Mouse (Mus musculus): ENCODE data around the gene Chrnd. TPM values are rescaled to one million over a fixed set of nuclear protein-coding genes. Genes with fewer than 3 reads are reported as not detected.
A peak's percentile ranks its signal among the peaks of the same experiment; 100 is the strongest.

Gene Chrnd
- polyA plus RNA-seq, 1 experiment from 2014 or later = not detected

DNA sequence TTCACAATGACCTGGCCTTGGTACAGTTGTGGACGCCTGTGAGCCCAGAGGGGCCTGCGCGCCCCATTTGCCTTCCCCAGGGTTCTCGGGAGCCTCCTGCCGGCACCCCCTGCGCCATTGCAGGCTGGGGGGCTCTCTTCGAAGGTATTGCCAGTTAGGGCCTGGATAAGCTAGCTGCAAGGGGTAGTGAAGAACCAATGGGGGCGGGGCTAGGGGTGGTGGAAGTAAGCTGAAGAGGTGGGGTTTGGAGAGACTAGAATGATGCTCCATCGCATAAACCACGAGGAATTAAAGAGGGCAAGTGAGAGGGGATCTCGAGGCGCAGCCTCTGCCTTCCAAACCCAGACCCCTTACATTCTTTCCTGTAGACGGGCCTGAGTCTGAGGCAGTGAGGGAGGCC lies 4.9 kb upstream of the Chrnd start:
- Histone ChIP-seq H3K4me3 (no peak overlapping the region), H3K27me3 (replicated peaks) (peaks cover 98% of the 10 kb centered on the region), H3K9me3 (no peaks in the 10 kb centered on the region), H3K4me1 (peaks cover 13% of the 10 kb centered on the region), H3K4me2 (no peak overlapping the region), H3K36me3 (no peaks in the 10 kb centered on the region), H3K27ac (replicated peaks) (no peak overlapping the region), H3K9ac (no peak overlapping the region)
- no peak for ATAC-seq (ENCODE audit: extremely low read depth, insufficient number of reproducible peaks, low FRiP score, low TSS enrichment)
- 12% methylated on average over 13 of the region's 13 CpGs for WGBS

DNA sequence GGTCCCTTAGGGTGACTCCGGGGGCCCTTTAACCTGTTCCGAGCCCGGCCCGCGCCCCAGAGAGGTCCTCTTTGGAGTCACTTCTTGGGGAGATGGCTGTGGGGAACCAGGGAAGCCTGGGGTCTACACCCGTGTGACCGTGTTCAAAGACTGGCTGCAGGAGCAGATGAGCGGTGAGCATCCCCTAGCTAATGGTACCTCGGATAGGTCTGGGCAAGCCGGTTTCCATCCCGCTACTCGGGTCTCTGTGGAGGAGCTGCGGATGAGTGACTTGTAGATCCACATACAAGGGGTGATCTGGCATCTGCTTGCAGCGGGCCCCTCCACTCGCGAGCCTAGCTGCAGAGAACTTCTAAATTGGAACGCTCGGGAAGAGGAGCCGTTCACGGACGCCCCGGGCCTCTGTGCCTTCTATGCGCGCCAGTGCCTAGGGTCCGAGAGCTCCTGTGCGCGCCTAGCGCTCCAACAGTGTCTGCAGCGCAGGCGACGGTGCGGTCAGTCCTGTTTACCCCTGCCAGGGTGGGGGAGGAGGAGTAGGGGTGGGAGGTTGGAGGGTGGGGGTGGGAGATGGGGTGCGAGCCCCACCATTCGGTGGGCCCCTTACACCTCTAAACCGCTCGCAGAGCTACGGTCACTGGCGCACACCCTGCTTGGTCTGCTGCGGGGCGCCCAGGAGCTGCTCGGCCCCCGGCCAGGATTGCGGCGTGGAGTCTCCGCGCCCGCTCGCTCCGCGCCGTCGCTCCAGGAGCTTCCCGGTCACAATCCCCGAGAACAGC lies 4.0 kb upstream of the Chrnd start:
- H3K27ac ChIP-seq (replicated peaks) = no peak overlapping the region
- peaks cover 98% of the 10 kb centered on the region for H3K27me3 ChIP-seq (replicated peaks)
- WGBS = 2% methylated on average over 54 of the region's 54 CpGs
- peaks cover 13% of the 10 kb centered on the region for H3K4me1 ChIP-seq
- no peaks in the 10 kb centered on the region for H3K9me3 ChIP-seq
- ATAC-seq (ENCODE audit: extremely low read depth, insufficient number of reproducible peaks, low FRiP score, low TSS enrichment) = no peak
- peak overlapping the region; percentile 60 for H3K4me3 ChIP-seq
- H3K36me3 ChIP-seq = no peaks in the 10 kb centered on the region
- peak overlapping the region; percentile 78 for H3K9ac ChIP-seq
- peak overlapping the region; percentile 91 for H3K4me2 ChIP-seq

- no peak for ATAC-seq (ENCODE audit: extremely low read depth, insufficient number of reproducible peaks, low FRiP score, low TSS enrichment)
- no peak overlapping the region for H3K27ac ChIP-seq (replicated peaks)
- H3K36me3 ChIP-seq = no peaks in the 10 kb centered on the region
- H3K27me3 ChIP-seq (replicated peaks) = peaks cover 97% of the 10 kb centered on the region
- peak overlapping the region; percentile 60 for H3K4me3 ChIP-seq
- peaks cover 13% of the 10 kb centered on the region for H3K4me1 ChIP-seq
- WGBS = under 1% methylated on average over 15 of the region's 15 CpGs
- H3K9ac ChIP-seq = peak overlapping the region; percentile 78
- H3K9me3 ChIP-seq = no peaks in the 10 kb centered on the region
- peak overlapping the region; percentile 91 for H3K4me2 ChIP-seq
These were observed 3.4 kb upstream of the Chrnd start for GRCm38 (mm10) chr1:87187037-87187355.

GRCm38 (mm10) chr1:87197296-87197695 lies 6.9 kb downstream of the Chrnd start:
- Histone ChIP-seq H3K27me3 (replicated peaks) (peaks cover 26% of the 10 kb centered on the region), H3K9ac (no peak overlapping the region), H3K9me3 (no peaks in the 10 kb centered on the region), H3K4me3 (no peak overlapping the region), H3K4me1 (peaks cover 16% of the 10 kb centered on the region), H3K27ac (replicated peaks) (no peak overlapping the region), H3K4me2 (no peak overlapping the region), H3K36me3 (no peaks in the 10 kb centered on the region)
- WGBS = 72% methylated on average over 9 of the region's 9 CpGs
- ATAC-seq (ENCODE audit: extremely low read depth, insufficient number of reproducible peaks, low FRiP score, low TSS enrichment) = no peak

- Histone ChIP-seq H3K27me3 (replicated peaks) (peaks cover 15% of the 10 kb centered on the region), H3K4me3 (no peak overlapping the region), H3K4me2 (no peak overlapping the region), H3K9ac (peak overlapping the region; percentile 34), H3K4me1 (peaks cover 16% of the 10 kb centered on the region), H3K36me3 (no peaks in the 10 kb centered on the region), H3K9me3 (no peaks in the 10 kb centered on the region), H3K27ac (replicated peaks) (peak overlapping the region; percentile 30)
- WGBS = 59% methylated on average over 12 of the region's 12 CpGs
- no peak for ATAC-seq (ENCODE audit: extremely low read depth, insufficient number of reproducible peaks, low FRiP score, low TSS enrichment)
These were observed 8.0 kb downstream of the Chrnd start for GRCm38 (mm10) chr1:87198119-87199065.

DNA sequence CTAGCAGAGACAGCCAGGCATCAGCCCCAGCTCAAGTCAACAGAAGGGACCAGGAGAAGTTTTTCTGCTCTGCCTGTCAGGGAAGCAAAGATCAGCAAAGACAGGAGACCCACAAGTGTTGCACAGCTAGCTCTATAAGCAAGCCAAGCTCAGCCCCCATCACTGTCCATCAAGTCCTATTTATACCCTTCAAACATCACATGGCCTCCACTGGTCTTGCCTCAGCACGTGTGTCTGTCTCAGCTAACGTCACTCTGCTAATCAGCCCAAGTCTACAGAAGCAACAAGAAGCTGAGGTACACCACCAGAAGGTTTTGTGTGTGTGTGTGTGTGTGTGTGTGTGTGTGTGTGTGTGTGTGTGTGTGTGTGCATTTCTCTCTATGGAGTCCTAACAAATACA lies 10.4 kb downstream of the Chrnd start:
- Histone ChIP-seq H3K4me3 (no peak overlapping the region), H3K9me3 (no peaks in the 10 kb centered on the region), H3K4me1 (peaks cover 16% of the 10 kb centered on the region), H3K27me3 (replicated peaks) (peaks cover 14% of the 10 kb centered on the region), H3K36me3 (no peaks in the 10 kb centered on the region), H3K27ac (replicated peaks) (no peak overlapping the region), H3K4me2 (no peak overlapping the region), H3K9ac (no peak overlapping the region)
- no peak for ATAC-seq (ENCODE audit: extremely low read depth, insufficient number of reproducible peaks, low FRiP score, low TSS enrichment)
- 46% methylated on average over 2 of the region's 2 CpGs for WGBS

DNA sequence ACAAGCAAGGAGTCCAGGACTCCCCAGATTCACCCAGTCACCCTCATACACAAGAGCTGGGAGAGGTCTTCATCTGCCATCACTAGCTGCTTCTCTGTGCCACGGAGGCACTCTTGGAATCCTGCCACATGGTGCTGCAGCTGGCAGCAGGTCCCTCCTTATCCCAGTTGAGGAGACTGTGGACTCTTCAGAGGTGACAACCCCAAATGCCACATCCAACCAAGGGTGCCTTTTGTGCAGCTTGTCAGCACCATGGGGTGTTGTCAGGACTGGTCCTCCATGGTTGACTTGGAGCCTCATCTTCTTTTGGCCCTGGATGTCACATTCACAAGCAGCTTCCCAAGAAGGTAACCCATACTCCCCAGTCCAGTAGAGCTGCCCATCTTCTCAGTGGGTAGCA lies 11.4 kb downstream of the Chrnd start:
- Histone ChIP-seq H3K36me3 (no peaks in the 10 kb centered on the region), H3K27me3 (replicated peaks) (peaks cover 25% of the 10 kb centered on the region), H3K4me2 (no peak overlapping the region), H3K4me3 (no peak overlapping the region), H3K9ac (no peak overlapping the region), H3K4me1 (peaks cover 18% of the 10 kb centered on the region), H3K9me3 (no peaks in the 10 kb centered on the region), H3K27ac (replicated peaks) (no peak overlapping the region)
- ATAC-seq (ENCODE audit: extremely low read depth, insufficient number of reproducible peaks, low FRiP score, low TSS enrichment) = no peak
- 31% methylated on average over 1 of the region's 1 CpGs for WGBS

DNA sequence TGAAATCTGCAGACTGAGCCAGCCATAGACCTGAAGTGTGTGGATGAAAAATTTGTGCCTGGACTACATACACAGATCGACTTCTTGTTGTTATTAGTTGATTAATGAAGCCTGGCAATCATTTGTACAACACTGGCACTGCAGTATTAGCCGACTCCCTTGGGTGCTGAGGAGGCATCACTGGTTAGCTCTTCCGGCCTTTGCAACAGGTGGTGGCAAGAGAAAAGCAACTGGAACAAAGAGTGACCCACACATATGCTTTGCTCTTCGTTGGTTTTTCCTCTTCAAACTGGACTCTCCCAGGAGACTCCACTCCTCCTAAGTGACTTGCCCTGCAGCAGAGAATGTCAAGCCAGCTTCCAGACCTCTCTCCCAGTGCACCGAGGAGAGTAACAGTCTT lies 13.4 kb downstream of the Chrnd start:
- peaks cover 11% of the 10 kb centered on the region for H3K4me1 ChIP-seq
- H3K27ac ChIP-seq (replicated peaks) = no peak overlapping the region
- H3K27me3 ChIP-seq (replicated peaks) = peaks cover 44% of the 10 kb centered on the region
- H3K9me3 ChIP-seq = no peaks in the 10 kb centered on the region
- no peak for ATAC-seq (ENCODE audit: extremely low read depth, insufficient number of reproducible peaks, low FRiP score, low TSS enrichment)
- no peaks in the 10 kb centered on the region for H3K36me3 ChIP-seq
- no peak overlapping the region for H3K4me3 ChIP-seq
- 72% methylated on average over 5 of the region's 5 CpGs for WGBS
- H3K9ac ChIP-seq = no peak overlapping the region
- H3K4me2 ChIP-seq = no peak overlapping the region

DNA sequence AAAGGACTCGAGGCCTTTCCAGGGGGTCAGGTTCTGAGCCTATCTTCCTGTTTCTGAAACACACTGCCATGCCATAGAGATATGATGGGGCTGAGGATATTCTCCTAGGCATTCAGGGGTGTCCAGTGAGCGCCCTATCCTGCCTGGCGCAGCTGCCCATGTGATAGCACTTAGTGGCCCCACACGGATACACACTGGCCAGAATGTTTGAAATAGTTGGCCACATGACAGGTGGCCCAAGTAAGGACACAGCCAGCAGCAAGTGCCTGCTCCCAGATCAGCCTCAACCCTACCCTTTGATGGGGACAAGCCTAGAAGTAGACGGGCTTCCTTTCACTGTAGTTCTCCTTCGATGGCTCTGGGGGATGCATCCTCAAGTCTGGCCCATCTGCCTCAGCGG lies 14.1 kb downstream of the Chrnd start, which contains the start of gene Chrng:
Gene Chrng, plus strand, starts transcription at position 193 of the 400 bp plus-strand sequence.
- 0 out of 2 replicates have a peak, but pooled peaks cover 6% of the 10 kb centered on the region for H3K4me1 ChIP-seq
- H3K36me3 ChIP-seq = no peaks in the 10 kb centered on the region
- H3K4me3 ChIP-seq = no peak within 1 kb of the TSS
- H3K4me2 ChIP-seq = no peak within 1 kb of the TSS
- peaks cover 50% of the 10 kb centered on the region for H3K27me3 ChIP-seq (replicated peaks)
- ATAC-seq (ENCODE audit: extremely low read depth, insufficient number of reproducible peaks, low FRiP score, low TSS enrichment) = no peak
- H3K27ac ChIP-seq (replicated peaks) = no peak within 1 kb of the TSS
- no peak within 1 kb of the TSS for H3K9ac ChIP-seq
- WGBS = 82% methylated on average over 7 of the region's 7 CpGs
- H3K9me3 ChIP-seq = no peaks in the 10 kb centered on the region

DNA sequence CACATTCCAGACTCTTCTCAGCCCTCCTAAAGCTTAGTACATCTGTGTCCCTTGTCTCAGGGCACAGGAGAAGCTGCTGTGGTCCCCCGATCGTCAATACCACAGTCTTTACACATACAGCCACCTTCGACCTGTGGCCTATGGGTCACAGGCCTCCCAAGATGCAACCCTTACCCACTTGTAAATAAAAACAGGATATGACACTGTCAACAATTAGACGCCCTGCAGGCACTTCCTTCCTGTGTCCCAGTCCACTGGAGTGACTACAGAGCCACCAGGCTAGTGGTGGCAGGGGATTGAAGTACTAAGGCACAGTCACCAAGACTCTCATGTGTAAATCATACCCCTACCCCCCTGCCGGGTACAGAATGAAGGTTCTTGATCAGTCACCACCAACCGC lies 14.6 kb downstream of the Chrnd start:
- Histone ChIP-seq H3K9me3 (no peaks in the 10 kb centered on the region), H3K27me3 (replicated peaks) (peaks cover 53% of the 10 kb centered on the region), H3K27ac (replicated peaks) (no peak overlapping the region), H3K36me3 (no peaks in the 10 kb centered on the region), H3K4me2 (no peak overlapping the region), H3K4me1 (0 out of 2 replicates have a peak, but pooled peaks cover 6% of the 10 kb centered on the region), H3K4me3 (no peak overlapping the region), H3K9ac (no peak overlapping the region)
- WGBS = 49% methylated on average over 6 of the region's 6 CpGs
- ATAC-seq (ENCODE audit: extremely low read depth, insufficient number of reproducible peaks, low FRiP score, low TSS enrichment) = no peak

GRCm38 (mm10) chr1:87205502-87205901 lies 15.1 kb downstream of the Chrnd start:
- Histone ChIP-seq H3K9ac (no peak overlapping the region), H3K36me3 (no peaks in the 10 kb centered on the region), H3K4me3 (no peak overlapping the region), H3K27ac (replicated peaks) (no peak overlapping the region), H3K4me2 (no peak overlapping the region), H3K4me1 (0 out of 2 replicates have a peak, but pooled peaks cover 6% of the 10 kb centered on the region), H3K9me3 (no peaks in the 10 kb centered on the region), H3K27me3 (replicated peaks) (peaks cover 57% of the 10 kb centered on the region)
- ATAC-seq (ENCODE audit: extremely low read depth, insufficient number of reproducible peaks, low FRiP score, low TSS enrichment) = no peak
- 23% methylated on average over 3 of the region's 3 CpGs for WGBS
